ENCODE assay signal across 8 mouse cellular contexts in the genomic region with DNA sequence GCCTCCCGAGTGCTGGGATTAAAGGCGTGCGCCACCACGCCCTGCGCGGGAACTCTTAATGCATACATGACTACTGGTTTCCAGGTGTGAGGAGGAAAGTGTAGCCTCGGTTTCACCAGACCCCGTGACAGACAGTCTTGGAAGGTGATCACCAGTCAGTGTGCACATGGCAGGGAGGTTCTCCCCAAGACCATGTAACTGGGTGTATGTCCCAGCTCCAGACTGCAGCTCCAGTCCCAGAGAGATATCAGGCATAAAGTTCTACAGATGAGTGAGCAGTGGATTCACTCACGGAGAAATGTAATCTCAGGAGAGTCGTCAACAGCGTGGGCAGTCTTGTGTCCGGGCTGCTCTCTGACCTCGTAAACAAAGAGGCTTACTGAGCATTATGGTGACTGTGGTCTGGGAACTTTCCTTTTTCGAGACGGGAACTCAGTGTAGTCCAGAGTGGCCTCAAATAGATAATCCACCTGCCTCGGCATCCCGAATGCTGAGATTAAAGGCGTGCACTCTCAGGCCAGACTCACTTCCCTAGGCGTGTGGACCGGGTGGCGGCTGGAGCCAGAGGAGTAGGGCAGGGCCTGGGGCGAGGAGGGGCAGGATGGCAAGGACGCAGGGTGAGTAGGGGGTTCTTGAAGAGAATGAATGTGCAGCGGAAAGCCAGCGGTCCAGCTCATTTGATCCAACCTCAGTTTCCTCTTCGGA. TPM values are rescaled to one million over a fixed set of nuclear protein-coding genes. Genes with fewer than 3 reads are reported as not detected.
DNase-seq lines count a peak whose midpoint lies in the region; ATAC-seq and TF ChIP-seq lines count a peak whose summit lies in the region.

No protein-coding gene starts in this region.

- no peak for TF ChIP-seq CTCF in liver, adult 2 months (IDR thresholded peaks at IDR 0.05; ENCODE audit: low read depth, low read length)
- no peak for TF ChIP-seq CTCF in brain, embryonic 14.5 days (IDR thresholded peaks at IDR 0.05; ENCODE audit: borderline replicate concordance, extremely low read depth, insufficient read depth, insufficient read length)

- no peaks in the 10 kb centered on the region for H3K79me2 ChIP-seq in liver, adult 2 months (ENCODE audit: control insufficient read depth, insufficient read depth, low read length)

- DNase-seq in liver, adult 2 months (ENCODE audit: extremely low read depth, low read depth, low spot score), result peak; percentile 60
- DNase-seq in liver, result no peak
- DNase-seq in brain, embryonic 14.5 days (ENCODE audit: low read depth), result peak; percentile 22
- DNase-seq in layer of hippocampus, adult 8-10 months (ENCODE audit: low spot score in 2 of 2), result no peak
- DNase-seq in cerebellum, postnatal 10 days, result no peak
- DNase-seq in frontal cortex, postnatal 25 days (ENCODE audit: low spot score in 2 of 2), result no peak

- TF ChIP-seq POLR2A in liver, adult 2 months (IDR thresholded peaks at IDR 0.05; ENCODE audit: extremely low read depth, insufficient read depth, low read length), result no peak
- TF ChIP-seq POLR2A in brain, embryonic 14.5 days (IDR thresholded peaks at IDR 0.05; ENCODE audit: borderline replicate concordance, extremely low read depth, insufficient read depth, insufficient read length, poor library complexity, severe bottlenecking), result no peak

- H3K9me3 ChIP-seq in hindbrain, embryonic 13.5 days, result no peaks in the 10 kb centered on the region
- no peaks in the 10 kb centered on the region for H3K9me3 ChIP-seq in midbrain, embryonic 12.5 days

- H3K9ac ChIP-seq in liver, adult 2 months (ENCODE audit: low read depth, low read length), result peak overlapping the region; percentile 61
- peak overlapping the region; percentile 89 for H3K9ac ChIP-seq in hindbrain, embryonic 13.5 days
- H3K9ac ChIP-seq in midbrain, embryonic 12.5 days (replicated peaks), result peak overlapping the region; percentile 89

- peak overlapping the region; percentile 65 for H3K4me3 ChIP-seq in liver, adult 2 months (ENCODE audit: insufficient read depth, low read depth, low read length)
- peak overlapping the region; percentile 86 for H3K4me3 ChIP-seq in hindbrain, embryonic 13.5 days
- peak overlapping the region; percentile 88 for H3K4me3 ChIP-seq in midbrain, embryonic 12.5 days

- WGBS in liver, adult 2 months, result 19% methylated on average over 26 of the region's 26 CpGs
- 25% methylated on average over 26 of the region's 26 CpGs for WGBS in hindbrain, embryonic 13.5 days
- 25% methylated on average over 26 of the region's 26 CpGs for WGBS in midbrain, embryonic 12.5 days

- H3K27ac ChIP-seq in liver, adult 2 months (replicated peaks; ENCODE audit: insufficient read depth, low read depth, low read length), result peak overlapping the region; percentile 64
- H3K27ac ChIP-seq in hindbrain, embryonic 13.5 days, result peak overlapping the region; percentile 96
- peak overlapping the region; percentile 95 for H3K27ac ChIP-seq in midbrain, embryonic 12.5 days (replicated peaks)

- peaks cover 7% of the 10 kb centered on the region; the same call in 1 of the 2 replicates for H3K36me3 ChIP-seq in liver, adult 2 months (ENCODE audit: control insufficient read depth, insufficient read depth, low read length)
- peaks cover 30% of the 10 kb centered on the region for H3K36me3 ChIP-seq in hindbrain, embryonic 13.5 days
- peaks cover 31% of the 10 kb centered on the region for H3K36me3 ChIP-seq in midbrain, embryonic 12.5 days

- peaks cover 4% of the 10 kb centered on the region for H3K4me1 ChIP-seq in liver, adult 2 months (ENCODE audit: control insufficient read depth, insufficient read depth, low read length)
- H3K4me1 ChIP-seq in hindbrain, embryonic 13.5 days (replicated peaks), result peaks cover 27% of the 10 kb centered on the region
- H3K4me1 ChIP-seq in midbrain, embryonic 12.5 days, result peaks cover 15% of the 10 kb centered on the region

- H3K27me3 ChIP-seq in liver, adult 2 months (ENCODE audit: control insufficient read depth, insufficient read depth, low read length), result no peaks in the 10 kb centered on the region
- no peaks in the 10 kb centered on the region for H3K27me3 ChIP-seq in hindbrain, embryonic 13.5 days
- H3K27me3 ChIP-seq in midbrain, embryonic 12.5 days, result no peaks in the 10 kb centered on the region

- peak; percentile 71 for ATAC-seq in hindbrain, embryonic 13.5 days (ENCODE audit: low FRiP score)
- peak; percentile 70 for ATAC-seq in midbrain, embryonic 12.5 days (ENCODE audit: low FRiP score, low read depth)

- H3K4me2 ChIP-seq in hindbrain, embryonic 13.5 days, result peak overlapping the region; percentile 83
- H3K4me2 ChIP-seq in midbrain, embryonic 12.5 days (replicated peaks), result peak overlapping the region; percentile 89

RNA-seq across cellular contexts. Expression of a gene that starts 0.7 kb away (rescaled TPM):
- 713 and 1,049 TPM in 2 replicates for total RNA-seq in liver, adult 2 months (2014; rRNA removed)
- polyA plus RNA-seq in liver, adult 2 months (2012; rRNA removed), result 880 and 922 TPM in 2 replicates
- polyA plus RNA-seq in brain, embryonic 14.5 days (2012; rRNA removed), result 2,108 and 3,314 TPM in 2 replicates
- polyA plus RNA-seq in hindbrain, embryonic 13.5 days (2015; fragmentation: Nextera tagmentation; extraction: Ambion mirVana), result 444 and 445 TPM in 2 replicates
- 393 and 434 TPM in 2 replicates for polyA plus RNA-seq in midbrain, embryonic 12.5 days (2016; fragmentation: Nextera tagmentation; extraction: Ambion mirVana)
- 100 to 1,000 TPM; 566 to 881 (median 750) TPM for total RNA-seq in layer of hippocampus, adult 8-10 months (2022)

RNA-seq across cellular contexts. Expression of a gene that starts 16.8 kb away (rescaled TPM):
- 8.9 and 10.3 TPM in 2 replicates for total RNA-seq in liver, adult 2 months (2014; rRNA removed)
- polyA plus RNA-seq in liver, adult 2 months (2012; rRNA removed), result 29.2 and 29.5 TPM in 2 replicates
- polyA plus RNA-seq in brain, embryonic 14.5 days (2012; rRNA removed), result 58.9 and 62.5 TPM in 2 replicates
- 19.8 and 20.8 TPM in 2 replicates for polyA plus RNA-seq in hindbrain, embryonic 13.5 days (2015; fragmentation: Nextera tagmentation; extraction: Ambion mirVana)
- 22.3 and 26.5 TPM in 2 replicates for polyA plus RNA-seq in midbrain, embryonic 12.5 days (2016; fragmentation: Nextera tagmentation; extraction: Ambion mirVana)
- 10 to 100 TPM; 30.1 to 32.9 (median 31.7) TPM for total RNA-seq in layer of hippocampus, adult 8-10 months (2022)

RNA-seq across cellular contexts. Expression of a gene that starts 30.8 kb away (rescaled TPM):
- 0.65 and 0.74 TPM in 2 replicates for total RNA-seq in liver, adult 2 months (2014; rRNA removed)
- 1.6 and 4.0 TPM in 2 replicates for polyA plus RNA-seq in liver, adult 2 months (2012; rRNA removed)
- polyA plus RNA-seq in brain, embryonic 14.5 days (2012; rRNA removed), result 7.7 and 9.5 TPM in 2 replicates
- polyA plus RNA-seq in hindbrain, embryonic 13.5 days (2015; fragmentation: Nextera tagmentation; extraction: Ambion mirVana), result 1.9 and 2.1 TPM in 2 replicates
- 1.7 and 3.2 TPM in 2 replicates for polyA plus RNA-seq in midbrain, embryonic 12.5 days (2016; fragmentation: Nextera tagmentation; extraction: Ambion mirVana)
- 10 to 100 TPM in 2 of 4 experiments, 1 to 10 TPM in 2; 7.6 to 11.7 (median 10.2) TPM for total RNA-seq in layer of hippocampus, adult 8-10 months (2022)

RNA-seq across cellular contexts. Expression of a gene that starts 33.2 kb away (rescaled TPM):
- total RNA-seq in liver, adult 2 months (2014; rRNA removed), result not detected in 2 replicates
- polyA plus RNA-seq in liver, adult 2 months (2012; rRNA removed), result not detected in 2 replicates
- polyA plus RNA-seq in brain, embryonic 14.5 days (2012; rRNA removed), result 0.04 and 0.08 TPM in 2 replicates
- not detected in 2 replicates for polyA plus RNA-seq in hindbrain, embryonic 13.5 days (2015; fragmentation: Nextera tagmentation; extraction: Ambion mirVana)
- 0.08 and 0.16 TPM in 2 replicates for polyA plus RNA-seq in midbrain, embryonic 12.5 days (2016; fragmentation: Nextera tagmentation; extraction: Ambion mirVana)
- total RNA-seq in layer of hippocampus, adult 8-10 months (2022), result not detected

Comparison
In these comparisons a context has a peak if more than half of its experiments do, and no peak if none do; other contexts are left out.
1. DNase-seq: peak in liver, adult 2 months (single experiment) and brain, embryonic 14.5 days (single experiment); none in liver (single experiment), layer of hippocampus, adult 8-10 months (0 of 2), cerebellum, postnatal 10 days (0 of 2) and frontal cortex, postnatal 25 days (0 of 2).
2. Peak in every context shown above with its lines, with median percentiles within 50 percentile points of each other: H3K27ac ChIP-seq, H3K4me3 ChIP-seq and H3K9ac ChIP-seq.